Mouse (Mus musculus) neural tube, embryonic 15.5 days (tissue): ENCODE data around the gene Mfsd8. TPM values are rescaled to one million over a fixed set of nuclear protein-coding genes. Genes with fewer than 3 reads are reported as not detected.
"Not testable (repeated sequence)": the region's sequence is repeated elsewhere in the genome, so short reads cannot be mapped to it uniquely, and the experiment has no call there.

ENCODE experiments used
- ATAC-seq: fragments of 200-750 bp; cut with Nextera tagmentation; 2 replicates; pipeline ENCODE4 v1.8.0; 2017; ENCODE audit warnings: mild to moderate bottlenecking, moderate TSS enrichment, moderate library complexity; ENCODE audit not compliant: low FRiP score
- H3K27ac ChIP-seq: fragments of 300-500 bp; sonication (generic); replicated peaks from 2 replicates; pipeline ENCODE4 v1.5.1; 2015; ENCODE audit warnings: mild to moderate bottlenecking, inconsistent platforms
- H3K27me3 ChIP-seq: fragments of 300-500 bp; sonication (generic); replicated peaks from 2 replicates; pipeline ENCODE4 v1.6.1; 2015; ENCODE audit warnings: inconsistent platforms
- H3K36me3 ChIP-seq: fragments of 300-500 bp; sonication (generic); 2 replicates; pipeline ENCODE4 v1.6.1; 2015; ENCODE audit warnings: inconsistent platforms
- H3K4me1 ChIP-seq: fragments of 300-500 bp; sonication (generic); 2 replicates; pipeline ENCODE4 v1.6.1; 2015; ENCODE audit warnings: inconsistent platforms
- H3K4me2 ChIP-seq: fragments of 300-500 bp; sonication (generic); 2 replicates; pipeline ENCODE4 v1.6.1; 2015; ENCODE audit warnings: inconsistent platforms, mild to moderate bottlenecking, moderate library complexity
- H3K4me3 ChIP-seq: fragments of 300-500 bp; sonication (generic); replicated peaks from 2 replicates; pipeline ENCODE4 v1.5.1; 2015; ENCODE audit warnings: mild to moderate bottlenecking, inconsistent platforms
- H3K9ac ChIP-seq: fragments of 300-500 bp; sonication (generic); replicated peaks from 2 replicates; pipeline ENCODE4 v1.6.1; 2015; ENCODE audit warnings: mild to moderate bottlenecking, inconsistent platforms
- H3K9me3 ChIP-seq: fragments of 300-500 bp; sonication (generic); replicated peaks from 2 replicates; pipeline ENCODE4 v1.6.1; 2016; ENCODE audit warnings: inconsistent platforms
- WGBS: fragments of 180-500 bp; shearing (Covaris S2); methylation state at CpG from one replicate; pipeline ENCODE4 v1.1.7; 2015; ENCODE audit warnings: mixed read lengths; 5-methylcytosine and 5-hydroxymethylcytosine counted together
- polyA plus RNA-seq: library from polyadenylated mRNA; unstranded; fragments of >200 nt; fragmentation: Nextera tagmentation; extraction: Ambion mirVana; gene quantifications from 2 replicates; pipeline ENCODE4 v1.2.1, GENCODE M21; 2015

Mfsd8 gene
- polyA plus RNA-seq = 10.4 and 10.9 TPM in 2 replicates

- Histone ChIP-seq H3K9ac (peak within 1 kb of the TSS; percentile 55), H3K27ac (peak within 1 kb of the TSS; percentile 83), H3K4me3 (peak within 1 kb of the TSS; percentile 52), H3K4me2 (peak within 1 kb of the TSS; percentile 68)
- not testable (repeated sequence) for H3K4me1 ChIP-seq, H3K36me3 ChIP-seq, H3K27me3 ChIP-seq, H3K9me3 ChIP-seq
- peak; percentile 99 for ATAC-seq
- 2% methylated on average over 39 of the region's 39 CpGs for WGBS
These were observed at the start of gene Mfsd8 for GRCm38 (mm10) chr3:40846473-40846956. Mfsd8 (minus strand) TSS chr3:40846886.

DNA sequence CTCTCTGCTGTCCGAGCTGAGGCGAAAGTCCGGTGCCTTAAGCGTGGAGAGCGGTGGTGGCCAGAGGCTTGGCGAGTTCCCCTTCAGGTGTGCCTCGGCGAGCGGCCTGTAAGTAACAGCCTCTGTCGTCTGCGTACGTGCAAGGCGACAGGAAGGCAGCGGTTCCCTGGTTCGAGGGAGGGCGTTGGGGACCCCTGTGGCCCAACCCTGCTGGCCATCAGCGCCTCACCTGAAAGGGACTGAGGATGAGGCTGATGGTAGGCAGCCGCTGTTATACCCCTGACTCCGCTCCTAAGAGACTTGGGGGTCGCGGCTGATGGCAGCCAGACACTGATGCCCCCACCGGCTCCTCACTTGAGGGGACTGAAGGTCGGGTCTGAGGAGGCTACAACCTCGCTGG lies 47.6 kb upstream of the Mfsd8 start:
- H3K9ac ChIP-seq = peak overlapping the region; percentile 68
- H3K27ac ChIP-seq = peak overlapping the region; percentile 80
- H3K27me3 ChIP-seq, H3K36me3 ChIP-seq, H3K9me3 ChIP-seq: not testable (repeated sequence)
- under 1% methylated on average over 21 of the region's 24 CpGs for WGBS
- H3K4me2 ChIP-seq = peak overlapping the region; percentile 67
- ATAC-seq = peak; percentile 75; the same call in 1 of the 2 replicates
- peak overlapping the region; percentile 59 for H3K4me3 ChIP-seq
- H3K4me1 ChIP-seq = peaks cover 12% of the 10 kb centered on the region

- Histone ChIP-seq H3K4me3 (peak overlapping the region; percentile 59), H3K9ac (peak overlapping the region; percentile 53), H3K4me1 (peaks cover 12% of the 10 kb centered on the region), H3K27ac (peak overlapping the region; percentile 76), H3K4me2 (peak overlapping the region; percentile 59)
- H3K27me3 ChIP-seq, H3K36me3 ChIP-seq, H3K9me3 ChIP-seq: not testable (repeated sequence)
- under 1% methylated on average over 38 of the region's 38 CpGs for WGBS
- ATAC-seq = peak; percentile 99
These were observed 47.2 kb upstream of the Mfsd8 start for GRCm38 (mm10) chr3:40893816-40894258.

DNA sequence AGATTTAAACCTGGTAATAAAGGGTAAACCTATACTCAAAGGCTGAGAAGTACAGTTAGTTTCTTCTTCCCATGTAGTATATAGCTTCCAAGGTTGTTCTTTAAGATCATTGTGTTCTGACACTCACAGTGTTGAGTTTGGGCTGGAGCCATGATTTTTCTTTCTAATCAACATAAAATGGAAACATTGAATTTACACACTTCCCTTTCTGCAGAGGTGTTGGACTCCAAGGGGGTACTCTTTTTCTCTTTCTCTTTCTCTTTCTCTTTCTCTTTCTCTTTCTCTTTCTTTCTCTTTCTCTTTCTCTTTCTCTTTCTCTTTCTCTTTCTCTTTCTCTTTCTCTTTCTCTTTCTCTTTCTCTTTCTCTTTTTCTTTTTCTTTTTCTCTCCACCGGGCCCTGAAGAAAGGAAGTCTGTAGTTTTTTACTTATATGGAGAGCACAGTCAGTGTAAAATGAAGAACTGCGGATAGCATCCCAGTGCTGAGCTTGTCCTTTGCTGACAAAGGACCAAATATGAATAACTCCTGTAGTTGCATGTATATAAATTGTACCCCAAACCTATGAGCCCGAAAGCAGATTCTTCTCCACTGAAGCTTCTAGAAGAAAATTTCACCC lies 6.5 kb upstream of the Mfsd8 start:
- not testable (repeated sequence) for H3K4me1 ChIP-seq, ATAC-seq, H3K9ac ChIP-seq, H3K9me3 ChIP-seq, H3K27me3 ChIP-seq, H3K36me3 ChIP-seq, H3K4me3 ChIP-seq, H3K4me2 ChIP-seq, H3K27ac ChIP-seq
- 94% methylated on average over 3 of the region's 3 CpGs for WGBS

DNA sequence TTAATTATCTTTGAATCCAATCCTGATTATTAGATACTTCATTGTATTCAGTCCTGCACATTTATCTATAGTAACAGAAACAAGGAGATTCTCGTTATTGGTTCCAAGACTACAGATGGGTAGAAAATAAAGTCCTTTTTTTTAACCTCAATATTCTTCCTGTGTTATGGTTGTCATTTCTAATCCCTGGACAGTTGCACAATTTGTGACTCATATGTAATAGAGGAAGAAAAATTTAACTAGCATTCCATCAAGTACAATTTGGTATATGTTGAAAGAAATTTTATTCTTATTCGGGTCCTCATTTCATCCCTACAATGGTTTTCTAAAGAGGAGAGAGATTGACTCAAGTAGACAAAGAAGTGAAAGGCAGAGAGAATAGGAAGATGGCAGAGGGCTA lies 1.2 kb upstream of the Mfsd8 start:
- H3K27me3 ChIP-seq, H3K4me3 ChIP-seq, H3K36me3 ChIP-seq, H3K9me3 ChIP-seq, ATAC-seq, H3K27ac ChIP-seq, H3K4me1 ChIP-seq, H3K9ac ChIP-seq: not testable (repeated sequence)
- 97% methylated on average over 2 of the region's 2 CpGs for WGBS
- peak overlapping the region; percentile 68; the same call in 1 of the 2 replicates for H3K4me2 ChIP-seq

- peak overlapping the region; percentile 52 for H3K4me3 ChIP-seq
- peak overlapping the region; percentile 68 for H3K4me2 ChIP-seq
- H3K9me3 ChIP-seq, H3K4me1 ChIP-seq, H3K36me3 ChIP-seq, ATAC-seq, H3K27me3 ChIP-seq: not testable (repeated sequence)
- H3K27ac ChIP-seq = peak overlapping the region; percentile 77
- H3K9ac ChIP-seq = peak overlapping the region; percentile 55
- under 1% methylated on average over 19 of the region's 21 CpGs for WGBS
These were observed 332 bp upstream of the Mfsd8 start for GRCm38 (mm10) chr3:40847018-40847417.

DNA sequence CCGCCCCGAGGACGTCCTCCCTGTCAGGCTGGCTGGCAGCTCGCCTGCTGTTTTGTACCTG lies 101 bp upstream of the Mfsd8 start, which contains the start of gene Abhd18:
TSS of gene Abhd18 (plus strand) at position 14 of the 61 bp plus-strand sequence.
- Histone ChIP-seq H3K4me3 (peak within 1 kb of the TSS; percentile 52), H3K27ac (peak within 1 kb of the TSS; percentile 83), H3K4me2 (peak within 1 kb of the TSS; percentile 68), H3K9ac (peak within 1 kb of the TSS; percentile 55)
- H3K27me3 ChIP-seq, H3K4me1 ChIP-seq, H3K9me3 ChIP-seq, ATAC-seq, H3K36me3 ChIP-seq: not testable (repeated sequence)
- WGBS = 0% methylated on average over 1 of the region's 4 CpGs

DNA sequence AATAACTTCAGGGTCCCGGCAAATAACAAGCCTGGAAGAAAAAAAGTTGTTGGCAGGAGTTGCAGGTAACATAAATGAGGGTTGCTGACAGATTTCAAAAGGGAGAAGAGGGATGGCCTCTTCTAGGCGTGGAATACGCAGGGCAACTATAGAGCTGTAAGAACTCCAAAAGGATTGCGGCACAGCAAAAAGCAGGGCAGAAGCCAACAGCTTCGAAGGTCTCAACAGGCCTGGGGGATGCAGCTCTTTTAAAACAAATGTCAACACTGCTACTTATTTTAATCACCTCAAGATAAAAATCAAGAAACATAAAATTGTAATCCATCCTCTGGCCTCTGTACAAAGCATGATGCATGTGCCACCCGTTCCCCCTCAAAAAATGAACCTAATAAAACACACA lies 1.2 kb downstream of the Mfsd8 start:
- not testable (repeated sequence) for H3K9ac ChIP-seq
- 80% methylated on average over 5 of the region's 6 CpGs for WGBS

GRCm38 (mm10) chr3:40813275-40813674 lies 33.4 kb downstream of the Mfsd8 start:
- ATAC-seq = no peak
- Histone ChIP-seq H3K27me3 (no peaks in the 10 kb centered on the region), H3K4me1 (no peaks in the 10 kb centered on the region), H3K27ac (no peak overlapping the region), H3K9me3 (no peaks in the 10 kb centered on the region), H3K4me3 (no peak overlapping the region), H3K9ac (no peak overlapping the region), H3K4me2 (no peak overlapping the region), H3K36me3 (peaks cover 40% of the 10 kb centered on the region)
- 95% methylated on average over 2 of the region's 2 CpGs for WGBS

More for the DNA sequence above, 1.2 kb downstream of the Mfsd8 start:
- Histone ChIP-seq H3K4me2 (peak overlapping the region; percentile 58), H3K4me3 (peak overlapping the region; percentile 52)
- H3K9me3 ChIP-seq, ATAC-seq, H3K36me3 ChIP-seq, H3K4me1 ChIP-seq, H3K27me3 ChIP-seq, H3K27ac ChIP-seq: not testable (repeated sequence)

- Histone ChIP-seq H3K36me3 (peaks cover 40% of the 10 kb centered on the region), H3K9ac (no peak overlapping the region), H3K27ac (no peak overlapping the region), H3K4me3 (no peak overlapping the region), H3K27me3 (no peaks in the 10 kb centered on the region), H3K9me3 (no peaks in the 10 kb centered on the region), H3K4me1 (no peaks in the 10 kb centered on the region), H3K4me2 (no peak overlapping the region)
- 54% methylated on average over 2 of the region's 2 CpGs for WGBS
- no peak for ATAC-seq
These were observed 36.8 kb downstream of the Mfsd8 start for GRCm38 (mm10) chr3:40809894-40810293.

DNA sequence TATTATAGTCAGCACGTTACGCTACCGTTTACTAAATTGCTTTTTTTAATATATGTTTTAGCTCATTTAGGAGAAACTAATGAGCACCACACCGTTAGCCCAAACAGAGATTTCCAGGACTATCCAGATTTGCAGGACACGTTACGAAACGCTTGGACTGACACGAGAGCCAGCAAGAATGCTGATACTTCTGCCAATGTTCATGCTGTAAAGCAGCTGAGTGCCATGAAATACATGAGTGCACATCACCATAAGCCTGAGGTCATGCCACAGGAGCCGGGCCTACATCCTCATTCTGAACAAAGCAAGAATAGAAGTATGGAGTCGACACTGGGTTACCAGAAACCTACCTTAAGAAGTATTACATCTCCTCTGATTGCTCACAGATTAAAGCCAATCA lies 38.0 kb downstream of the Mfsd8 start:
- no peak for ATAC-seq
- H3K9me3 ChIP-seq = no peaks in the 10 kb centered on the region
- WGBS = 90% methylated on average over 10 of the region's 10 CpGs

DNA sequence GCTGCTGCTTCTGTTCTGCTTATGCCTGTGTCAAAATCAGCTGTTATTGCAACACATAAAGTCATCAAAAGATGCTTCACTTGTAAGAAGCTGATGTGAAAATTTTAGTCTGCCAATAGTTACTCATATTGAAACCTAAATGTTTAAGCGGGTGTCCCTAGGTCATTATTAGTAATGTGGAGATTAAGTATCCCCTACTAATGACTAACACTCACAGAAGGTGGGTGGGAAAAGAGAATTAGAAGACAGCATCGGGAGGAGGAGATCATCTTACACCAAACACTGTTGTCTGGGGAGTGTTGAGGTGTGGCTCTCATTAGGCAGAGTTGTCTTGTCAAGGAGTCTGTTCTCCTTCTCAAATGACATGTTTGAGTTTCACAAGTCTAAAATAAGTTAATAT lies 39.8 kb downstream of the Mfsd8 start:
- H3K36me3 ChIP-seq = peaks cover 27% of the 10 kb centered on the region
- H3K4me1 ChIP-seq = no peaks in the 10 kb centered on the region
- WGBS = 72% methylated on average over 2 of the region's 2 CpGs
- no peak overlapping the region for H3K27ac ChIP-seq
- ATAC-seq = no peak
- no peak overlapping the region for H3K4me3 ChIP-seq
- no peak overlapping the region for H3K4me2 ChIP-seq
- no peaks in the 10 kb centered on the region for H3K27me3 ChIP-seq
- no peaks in the 10 kb centered on the region for H3K9me3 ChIP-seq
- no peak overlapping the region for H3K9ac ChIP-seq

More for the DNA sequence above, 38.0 kb downstream of the Mfsd8 start:
- Histone ChIP-seq H3K36me3 (peaks cover 38% of the 10 kb centered on the region), H3K4me3 (no peak overlapping the region), H3K27me3 (no peaks in the 10 kb centered on the region), H3K27ac (no peak overlapping the region), H3K4me2 (no peak overlapping the region), H3K9ac (no peak overlapping the region), H3K4me1 (no peaks in the 10 kb centered on the region)
